Mouse (Mus musculus) hindbrain, embryonic 15.5 days (tissue): ENCODE measurements at regions not wholly inside any gene's neighbourhood (a gene's known extent, or its start where the extent isn't known, plus 50 kb on each side); places are given as distances from the start of the nearest gene placed in this dataset.

ENCODE experiments used
- ATAC-seq: fragments of 200-750 bp; cut with Nextera tagmentation; 2 replicates; pipeline ENCODE4 v1.8.0; 2017; ENCODE audit warnings: low read depth, moderate number of reproducible peaks, moderate TSS enrichment; ENCODE audit not compliant: low FRiP score
- H3K27ac ChIP-seq: fragments of 300-500 bp; sonication (generic); replicated peaks from 2 replicates; pipeline ENCODE4 v1.5.1; 2015; ENCODE audit warnings: mild to moderate bottlenecking, inconsistent platforms
- H3K27me3 ChIP-seq: fragments of 300-500 bp; sonication (generic); 2 replicates; pipeline ENCODE4 v1.6.1; 2015; ENCODE audit warnings: control low read depth, inconsistent platforms
- H3K36me3 ChIP-seq: fragments of 300-500 bp; sonication (generic); 2 replicates; pipeline ENCODE4 v1.6.1; 2015; ENCODE audit warnings: control low read depth, inconsistent platforms
- H3K4me1 ChIP-seq: fragments of 300-500 bp; sonication (generic); replicated peaks from 2 replicates; pipeline ENCODE4 v1.6.1; 2015; ENCODE audit warnings: control low read depth, inconsistent platforms
- H3K4me2 ChIP-seq: fragments of 300-500 bp; sonication (generic); 2 replicates; pipeline ENCODE4 v1.6.1; 2015; ENCODE audit warnings: moderate library complexity, mild to moderate bottlenecking, inconsistent platforms
- H3K4me3 ChIP-seq: fragments of 300-500 bp; sonication (generic); 2 replicates; pipeline ENCODE4 v1.5.1; 2015; ENCODE audit warnings: mild to moderate bottlenecking, inconsistent platforms
- H3K9ac ChIP-seq: fragments of 300-500 bp; sonication (generic); 2 replicates; pipeline ENCODE4 v1.6.1; 2015; ENCODE audit warnings: inconsistent platforms
- H3K9me3 ChIP-seq: fragments of 300-500 bp; sonication (generic); 2 replicates; pipeline ENCODE4 v1.6.1; 2016; ENCODE audit warnings: control low read depth, inconsistent platforms
- WGBS: fragments of 180-500 bp; shearing (Covaris S2); methylation state at CpG from one replicate; pipeline ENCODE4 v1.1.7; 2015; 5-methylcytosine and 5-hydroxymethylcytosine counted together

GRCm38 (mm10) chr2:159232266-159232665, 437.7 kb downstream of the Dhx35 start:
- no peaks in the 10 kb centered on the region for H3K4me1 ChIP-seq
- no peak overlapping the region for H3K9ac ChIP-seq
- H3K36me3 ChIP-seq: no peaks in the 10 kb centered on the region
- H3K4me2 ChIP-seq: no peak overlapping the region
- H3K27ac ChIP-seq: no peak overlapping the region
- no peak for ATAC-seq
- H3K27me3 ChIP-seq: no peaks in the 10 kb centered on the region
- no peaks in the 10 kb centered on the region for H3K9me3 ChIP-seq
- no peak overlapping the region for H3K4me3 ChIP-seq
- 26% methylated on average over 2 of the region's 2 CpGs for WGBS

- H3K27me3 ChIP-seq: no peaks in the 10 kb centered on the region
- 27% methylated on average over 6 of the region's 6 CpGs for WGBS
These were observed 440.4 kb downstream of the Dhx35 start for GRCm38 (mm10) chr2:159235000-159235399.

GRCm38 (mm10) chr2:159250065-159250464, 455.5 kb downstream of the Dhx35 start:
- H3K36me3 ChIP-seq: no peaks in the 10 kb centered on the region
- no peaks in the 10 kb centered on the region for H3K27me3 ChIP-seq
- no peak overlapping the region for H3K9ac ChIP-seq
- H3K27ac ChIP-seq: no peak overlapping the region
- H3K9me3 ChIP-seq: no peaks in the 10 kb centered on the region
- no peak for ATAC-seq
- no peak overlapping the region for H3K4me3 ChIP-seq
- H3K4me1 ChIP-seq: no peaks in the 10 kb centered on the region
- 74% methylated on average over 6 of the region's 6 CpGs for WGBS
- H3K4me2 ChIP-seq: no peak overlapping the region

More at GRCm38 (mm10) chr2:159235000-159235399, 440.4 kb downstream of the Dhx35 start:
- Histone ChIP-seq H3K9ac (no peak overlapping the region), H3K27ac (no peak overlapping the region), H3K4me2 (no peak overlapping the region), H3K4me1 (no peaks in the 10 kb centered on the region), H3K9me3 (no peaks in the 10 kb centered on the region), H3K36me3 (no peaks in the 10 kb centered on the region), H3K4me3 (no peak overlapping the region)
- no peak for ATAC-seq

- 75% methylated on average over 6 of the region's 6 CpGs for WGBS
- H3K4me2 ChIP-seq: no peak overlapping the region
- H3K27me3 ChIP-seq: no peaks in the 10 kb centered on the region
- H3K9me3 ChIP-seq: no peaks in the 10 kb centered on the region
- H3K4me3 ChIP-seq: no peak overlapping the region
- no peaks in the 10 kb centered on the region for H3K4me1 ChIP-seq
- no peak overlapping the region for H3K27ac ChIP-seq
- no peak for ATAC-seq
- no peak overlapping the region for H3K9ac ChIP-seq
- no peaks in the 10 kb centered on the region for H3K36me3 ChIP-seq
These were observed 456.5 kb downstream of the Dhx35 start for GRCm38 (mm10) chr2:159250993-159251665.

GRCm38 (mm10) chr2:159270221-159271080, 475.8 kb downstream of the Dhx35 start:
- H3K4me1 ChIP-seq: no peaks in the 10 kb centered on the region
- no peak overlapping the region for H3K9ac ChIP-seq
- WGBS: 74% methylated on average over 10 of the region's 10 CpGs
- ATAC-seq: no peak
- no peaks in the 10 kb centered on the region for H3K9me3 ChIP-seq
- H3K27me3 ChIP-seq: no peaks in the 10 kb centered on the region
- no peak overlapping the region for H3K27ac ChIP-seq
- no peak overlapping the region for H3K4me2 ChIP-seq
- H3K4me3 ChIP-seq: no peak overlapping the region
- H3K36me3 ChIP-seq: no peaks in the 10 kb centered on the region

GRCm38 (mm10) chr2:159278896-159279295, 484.3 kb downstream of the Dhx35 start:
- 63% methylated on average over 2 of the region's 2 CpGs for WGBS

GRCm38 (mm10) chr2:159281558-159282320, 487.1 kb downstream of the Dhx35 start:
- H3K27me3 ChIP-seq: no peaks in the 10 kb centered on the region
- H3K9me3 ChIP-seq: no peaks in the 10 kb centered on the region
- H3K4me2 ChIP-seq: no peak overlapping the region
- WGBS: 76% methylated on average over 8 of the region's 8 CpGs
- peaks cover 12% of the 10 kb centered on the region for H3K4me1 ChIP-seq
- H3K27ac ChIP-seq: no peak overlapping the region
- ATAC-seq: peak; percentile 74
- no peaks in the 10 kb centered on the region for H3K36me3 ChIP-seq
- H3K4me3 ChIP-seq: no peak overlapping the region
- H3K9ac ChIP-seq: no peak overlapping the region

More at GRCm38 (mm10) chr2:159278896-159279295, 484.3 kb downstream of the Dhx35 start:
- no peak overlapping the region for H3K4me3 ChIP-seq
- H3K36me3 ChIP-seq: no peaks in the 10 kb centered on the region
- H3K4me2 ChIP-seq: no peak overlapping the region
- H3K27me3 ChIP-seq: no peaks in the 10 kb centered on the region
- no peaks in the 10 kb centered on the region for H3K4me1 ChIP-seq
- no peak overlapping the region for H3K9ac ChIP-seq
- H3K9me3 ChIP-seq: no peaks in the 10 kb centered on the region
- no peak overlapping the region for H3K27ac ChIP-seq
- ATAC-seq: no peak

- 54% methylated on average over 5 of the region's 5 CpGs for WGBS
- H3K27me3 ChIP-seq: no peaks in the 10 kb centered on the region
- H3K9ac ChIP-seq: no peak overlapping the region
- no peak for ATAC-seq
- H3K36me3 ChIP-seq: no peaks in the 10 kb centered on the region
- H3K9me3 ChIP-seq: no peaks in the 10 kb centered on the region
- no peak overlapping the region for H3K4me3 ChIP-seq
- peaks cover 12% of the 10 kb centered on the region for H3K4me1 ChIP-seq
- H3K27ac ChIP-seq: no peak overlapping the region
- no peak overlapping the region for H3K4me2 ChIP-seq
These were observed 489.5 kb downstream of the Dhx35 start for GRCm38 (mm10) chr2:159284100-159284499.

- Histone ChIP-seq H3K36me3 (no peaks in the 10 kb centered on the region), H3K9me3 (no peaks in the 10 kb centered on the region), H3K4me1 (peaks cover 12% of the 10 kb centered on the region), H3K4me3 (no peak overlapping the region), H3K27me3 (no peaks in the 10 kb centered on the region), H3K4me2 (no peak overlapping the region), H3K9ac (no peak overlapping the region), H3K27ac (no peak overlapping the region)
- ATAC-seq: no peak
- WGBS: 37% methylated on average over 8 of the region's 8 CpGs
These were observed 490.1 kb downstream of the Dhx35 start for GRCm38 (mm10) chr2:159284525-159285189.

GRCm38 (mm10) chr2:159287996-159288563, 493.5 kb downstream of the Dhx35 start:
- no peak overlapping the region for H3K9ac ChIP-seq
- H3K4me1 ChIP-seq: peaks cover 12% of the 10 kb centered on the region
- peak; percentile 78 for ATAC-seq
- 66% methylated on average over 6 of the region's 6 CpGs for WGBS
- no peak overlapping the region for H3K27ac ChIP-seq
- no peaks in the 10 kb centered on the region for H3K36me3 ChIP-seq
- no peak overlapping the region for H3K4me3 ChIP-seq
- H3K4me2 ChIP-seq: no peak overlapping the region
- H3K9me3 ChIP-seq: no peaks in the 10 kb centered on the region
- peaks cover 5% of the 10 kb centered on the region; the same call in 1 of the 2 replicates for H3K27me3 ChIP-seq

GRCm38 (mm10) chr2:159290081-159290480, 495.5 kb downstream of the Dhx35 start:
- Histone ChIP-seq H3K9ac (no peak overlapping the region), H3K27ac (no peak overlapping the region), H3K27me3 (peaks cover 5% of the 10 kb centered on the region; the same call in 1 of the 2 replicates), H3K4me3 (no peak overlapping the region), H3K9me3 (no peaks in the 10 kb centered on the region), H3K4me1 (peaks cover 1% of the 10 kb centered on the region), H3K36me3 (no peaks in the 10 kb centered on the region), H3K4me2 (no peak overlapping the region)
- WGBS: 96% methylated on average over 1 of the region's 1 CpGs
- no peak for ATAC-seq
